Mouse (Mus musculus) kidney, embryonic 16.5 days (tissue): ENCODE results near the gene Gm17359. TPM values are rescaled to one million over a fixed set of nuclear protein-coding genes. Genes with fewer than 3 reads are reported as not detected.

ENCODE experiments used
- ATAC-seq: fragments of 200-750 bp; cut with Nextera tagmentation; 2 replicates; pipeline ENCODE4 v1.8.0; 2017; ENCODE audit warnings: moderate TSS enrichment; ENCODE audit not compliant: low FRiP score, low TSS enrichment
- H3K27ac ChIP-seq: fragments of 300-500 bp; sonication (generic); 2 replicates; pipeline ENCODE4 v1.5.1; 2014; ENCODE audit warnings: low read length
- H3K27me3 ChIP-seq: fragments of 300-500 bp; sonication (generic); 2 replicates; pipeline ENCODE4 v1.6.1; 2014; ENCODE audit warnings: low read length, control low read depth, mixed read lengths; ENCODE audit not compliant: insufficient read depth
- H3K36me3 ChIP-seq: fragments of 300-500 bp; sonication (generic); 2 replicates; pipeline ENCODE4 v1.6.1; 2014; ENCODE audit warnings: low read length, control low read depth, mixed read lengths; ENCODE audit not compliant: insufficient read depth
- H3K4me1 ChIP-seq: fragments of 300-500 bp; sonication (generic); 2 replicates; pipeline ENCODE4 v1.6.1; 2014; ENCODE audit warnings: low read length, control low read depth, mixed read lengths; ENCODE audit not compliant: insufficient read depth
- H3K4me2 ChIP-seq: fragments of 300-500 bp; sonication (generic); replicated peaks from 2 replicates; pipeline ENCODE4 v1.6.1; 2014; ENCODE audit warnings: low read depth, low read length
- H3K4me3 ChIP-seq: fragments of 300-500 bp; sonication (generic); 2 replicates; pipeline ENCODE4 v1.5.1; 2014; ENCODE audit warnings: mild to moderate bottlenecking, low read length
- H3K9ac ChIP-seq: fragments of 300-500 bp; sonication (generic); replicated peaks from 2 replicates; pipeline ENCODE4 v1.6.1; 2014; ENCODE audit warnings: low read length
- H3K9me3 ChIP-seq: fragments of 300-500 bp; sonication (generic); 2 replicates; pipeline ENCODE4 v1.6.1; 2016; ENCODE audit warnings: low read length, control low read depth
- WGBS: fragments of 180-500 bp; shearing (Covaris S2); extraction: QIAGEN DNeasy Blood & Tissue Kit; methylation state at CpG from one replicate; pipeline ENCODE4 v1.1.7; 2014; 5-methylcytosine and 5-hydroxymethylcytosine counted together
- polyA plus RNA-seq: library from polyadenylated mRNA; unstranded; fragments of >200 nt; fragmentation: Nextera tagmentation; extraction: Ambion mirVana; gene quantifications from 2 replicates; pipeline ENCODE4 v1.2.1, GENCODE M21; 2015

The Gm17359 gene
- polyA plus RNA-seq, 1 experiment from 2014 or later: not detected

GRCm38 (mm10) chr3:79342961-79343735 is 6.7 kb downstream of the Gm17359 start:
- no peaks in the 10 kb centered on the region for H3K27me3 ChIP-seq
- H3K27ac ChIP-seq: no peak overlapping the region
- H3K4me2 ChIP-seq: no peak overlapping the region
- H3K36me3 ChIP-seq: no peaks in the 10 kb centered on the region
- WGBS: 70% methylated on average over 17 of the region's 17 CpGs
- H3K4me3 ChIP-seq: no peak overlapping the region
- no peaks in the 10 kb centered on the region for H3K9me3 ChIP-seq
- H3K4me1 ChIP-seq: no peaks in the 10 kb centered on the region
- no peak overlapping the region for H3K9ac ChIP-seq
- no peak for ATAC-seq

GRCm38 (mm10) chr3:79349311-79349710 is 12.8 kb downstream of the Gm17359 start:
- WGBS: 45% methylated on average over 1 of the region's 1 CpGs
- no peaks in the 10 kb centered on the region for H3K27me3 ChIP-seq
- no peak overlapping the region for H3K4me2 ChIP-seq
- H3K4me3 ChIP-seq: no peak overlapping the region
- no peak for ATAC-seq
- H3K27ac ChIP-seq: no peak overlapping the region
- no peaks in the 10 kb centered on the region for H3K36me3 ChIP-seq
- H3K4me1 ChIP-seq: no peaks in the 10 kb centered on the region
- H3K9ac ChIP-seq: no peak overlapping the region
- H3K9me3 ChIP-seq: no peaks in the 10 kb centered on the region

- no peak overlapping the region for H3K27ac ChIP-seq
- no peaks in the 10 kb centered on the region for H3K27me3 ChIP-seq
- H3K9me3 ChIP-seq: no peaks in the 10 kb centered on the region
- H3K9ac ChIP-seq: no peak overlapping the region
- no peaks in the 10 kb centered on the region for H3K36me3 ChIP-seq
- ATAC-seq: no peak
- peaks cover 5% of the 10 kb centered on the region; the same call in 1 of the 2 replicates for H3K4me1 ChIP-seq
- H3K4me3 ChIP-seq: no peak overlapping the region
- WGBS: 32% methylated on average over 4 of the region's 4 CpGs
- H3K4me2 ChIP-seq: no peak overlapping the region
These were observed 22.3 kb downstream of the Gm17359 start for GRCm38 (mm10) chr3:79358721-79359120.

GRCm38 (mm10) chr3:79360317-79361101 is 24.0 kb downstream of the Gm17359 start:
- Histone ChIP-seq H3K9ac (no peak overlapping the region), H3K4me1 (peaks cover 5% of the 10 kb centered on the region; the same call in 1 of the 2 replicates), H3K9me3 (no peaks in the 10 kb centered on the region), H3K4me3 (no peak overlapping the region), H3K27me3 (no peaks in the 10 kb centered on the region), H3K27ac (no peak overlapping the region), H3K36me3 (no peaks in the 10 kb centered on the region), H3K4me2 (no peak overlapping the region)
- ATAC-seq: no peak
- 46% methylated on average over 15 of the region's 15 CpGs for WGBS

GRCm38 (mm10) chr3:79366098-79366497 is 29.6 kb downstream of the Gm17359 start:
- Histone ChIP-seq H3K9ac (no peak overlapping the region), H3K4me2 (no peak overlapping the region), H3K27ac (no peak overlapping the region), H3K36me3 (no peaks in the 10 kb centered on the region), H3K4me3 (no peak overlapping the region), H3K9me3 (no peaks in the 10 kb centered on the region), H3K27me3 (no peaks in the 10 kb centered on the region), H3K4me1 (no peaks in the 10 kb centered on the region)
- no peak for ATAC-seq
- 65% methylated on average over 8 of the region's 8 CpGs for WGBS

GRCm38 (mm10) chr3:79368306-79368705 is 31.8 kb downstream of the Gm17359 start:
- Histone ChIP-seq H3K9ac (no peak overlapping the region), H3K27me3 (no peaks in the 10 kb centered on the region), H3K36me3 (no peaks in the 10 kb centered on the region), H3K9me3 (no peaks in the 10 kb centered on the region), H3K27ac (no peak overlapping the region), H3K4me1 (no peaks in the 10 kb centered on the region), H3K4me2 (no peak overlapping the region), H3K4me3 (no peak overlapping the region)
- peak; percentile 80; the same call in 1 of the 2 replicates for ATAC-seq
- 59% methylated on average over 6 of the region's 6 CpGs for WGBS

- 70% methylated on average over 4 of the region's 4 CpGs for WGBS
- Histone ChIP-seq H3K4me1 (no peaks in the 10 kb centered on the region), H3K27ac (no peak overlapping the region), H3K27me3 (no peaks in the 10 kb centered on the region), H3K36me3 (no peaks in the 10 kb centered on the region), H3K9ac (no peak overlapping the region), H3K4me2 (no peak overlapping the region), H3K9me3 (no peaks in the 10 kb centered on the region), H3K4me3 (no peak overlapping the region)
- no peak for ATAC-seq
These were observed 34.0 kb downstream of the Gm17359 start for GRCm38 (mm10) chr3:79370385-79370929.

- no peak for ATAC-seq
- Histone ChIP-seq H3K36me3 (no peaks in the 10 kb centered on the region), H3K9me3 (no peaks in the 10 kb centered on the region), H3K27ac (no peak overlapping the region), H3K4me2 (no peak overlapping the region), H3K4me1 (no peaks in the 10 kb centered on the region), H3K4me3 (no peak overlapping the region), H3K27me3 (no peaks in the 10 kb centered on the region), H3K9ac (no peak overlapping the region)
- WGBS: 80% methylated on average over 7 of the region's 7 CpGs
These were observed 35.2 kb downstream of the Gm17359 start for GRCm38 (mm10) chr3:79371506-79372195.

- H3K27me3 ChIP-seq: no peaks in the 10 kb centered on the region
- no peaks in the 10 kb centered on the region for H3K9me3 ChIP-seq
- H3K4me3 ChIP-seq: no peak overlapping the region
- H3K4me1 ChIP-seq: no peaks in the 10 kb centered on the region
- H3K4me2 ChIP-seq: no peak overlapping the region
- 55% methylated on average over 3 of the region's 3 CpGs for WGBS
- no peak overlapping the region for H3K27ac ChIP-seq
- no peaks in the 10 kb centered on the region for H3K36me3 ChIP-seq
- ATAC-seq: no peak
- H3K9ac ChIP-seq: no peak overlapping the region
These were observed 37.5 kb downstream of the Gm17359 start for GRCm38 (mm10) chr3:79373930-79374329.
